Mouse (Mus musculus) liver, embryonic 14.5 days (tissue): Measurements from ENCODE around the gene Dner.

ENCODE experiments used
- CTCF ChIP-seq: IDR thresholded peaks from 2 replicates; pipeline ENCODE4 v1.5.1; 2016; ENCODE audit warnings: antibody characterized with exemption, low read depth, control low read depth
- EP300 ChIP-seq: IDR thresholded peaks from 2 replicates; pipeline ENCODE4 v1.6.1; 2016; ENCODE audit warnings: antibody characterized with exemption, low read depth

DNA sequence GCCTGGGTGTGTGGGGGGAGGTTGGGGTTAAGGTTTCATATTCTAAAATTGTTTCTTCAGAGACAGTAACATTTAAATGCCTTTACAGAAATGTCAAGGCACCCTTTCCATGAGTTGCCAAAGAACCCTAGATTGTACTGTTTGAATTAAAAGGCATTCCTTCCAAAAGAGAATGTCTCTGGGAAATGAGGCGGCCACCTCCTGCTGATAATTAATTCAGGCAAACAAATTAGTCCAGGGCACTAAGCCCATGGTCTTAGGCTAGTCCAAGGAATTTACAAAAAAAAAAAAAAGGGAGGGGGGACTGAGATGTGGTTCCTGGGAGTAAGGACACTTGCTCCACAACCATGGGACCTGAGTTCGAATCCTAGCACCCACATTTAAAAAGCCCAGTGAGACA is 273.1 kb downstream of the Dner start:
- TF ChIP-seq CTCF (no peak), EP300 (no peak)
